Mouse (Mus musculus) hindbrain, embryonic 15.5 days (tissue): ENCODE measurements around the gene 1110065P20Rik. TPM values are rescaled to one million over a fixed set of nuclear protein-coding genes. Genes with fewer than 3 reads are reported as not detected.

Experiments
- ATAC-seq: fragments of 200-750 bp; cut with Nextera tagmentation; 2 replicates; pipeline ENCODE4 v1.8.0; 2017; ENCODE audit warnings: low read depth, moderate number of reproducible peaks, moderate TSS enrichment; ENCODE audit not compliant: low FRiP score
- H3K27ac ChIP-seq: fragments of 300-500 bp; sonication (generic); replicated peaks from 2 replicates; pipeline ENCODE4 v1.5.1; 2015; ENCODE audit warnings: mild to moderate bottlenecking, inconsistent platforms
- H3K27me3 ChIP-seq: fragments of 300-500 bp; sonication (generic); 2 replicates; pipeline ENCODE4 v1.6.1; 2015; ENCODE audit warnings: control low read depth, inconsistent platforms
- H3K36me3 ChIP-seq: fragments of 300-500 bp; sonication (generic); 2 replicates; pipeline ENCODE4 v1.6.1; 2015; ENCODE audit warnings: control low read depth, inconsistent platforms
- H3K4me1 ChIP-seq: fragments of 300-500 bp; sonication (generic); replicated peaks from 2 replicates; pipeline ENCODE4 v1.6.1; 2015; ENCODE audit warnings: control low read depth, inconsistent platforms
- H3K4me2 ChIP-seq: fragments of 300-500 bp; sonication (generic); 2 replicates; pipeline ENCODE4 v1.6.1; 2015; ENCODE audit warnings: moderate library complexity, mild to moderate bottlenecking, inconsistent platforms
- H3K4me3 ChIP-seq: fragments of 300-500 bp; sonication (generic); 2 replicates; pipeline ENCODE4 v1.5.1; 2015; ENCODE audit warnings: mild to moderate bottlenecking, inconsistent platforms
- H3K9ac ChIP-seq: fragments of 300-500 bp; sonication (generic); 2 replicates; pipeline ENCODE4 v1.6.1; 2015; ENCODE audit warnings: inconsistent platforms
- H3K9me3 ChIP-seq: fragments of 300-500 bp; sonication (generic); 2 replicates; pipeline ENCODE4 v1.6.1; 2016; ENCODE audit warnings: control low read depth, inconsistent platforms
- WGBS: fragments of 180-500 bp; shearing (Covaris S2); methylation state at CpG from one replicate; pipeline ENCODE4 v1.1.7; 2015; 5-methylcytosine and 5-hydroxymethylcytosine counted together
- polyA plus RNA-seq: library from polyadenylated mRNA; unstranded; fragments of >200 nt; fragmentation: Nextera tagmentation; extraction: Ambion mirVana; gene quantifications from 2 replicates; pipeline ENCODE4 v1.2.1, GENCODE M21; 2015

Gene 1110065P20Rik
- polyA plus RNA-seq, 1 experiment from 2014 or later: 103 TPM

- WGBS: 2% methylated on average over 53 of the region's 53 CpGs
- H3K9me3 ChIP-seq: no peaks in the 10 kb centered on the region
- ATAC-seq: peak; percentile 99
- peak overlapping the region; percentile 94 for H3K27ac ChIP-seq
- no peaks in the 10 kb centered on the region for H3K27me3 ChIP-seq
- peaks cover 45% of the 10 kb centered on the region for H3K36me3 ChIP-seq
- peak overlapping the region; percentile 87 for H3K4me3 ChIP-seq
- H3K4me1 ChIP-seq: peaks cover 15% of the 10 kb centered on the region
- peak overlapping the region; percentile 83 for H3K9ac ChIP-seq
- peak overlapping the region; percentile 78 for H3K4me2 ChIP-seq
These were observed 48.4 kb downstream of the 1110065P20Rik start for GRCm38 (mm10) chr4:124802309-124803260.

- Histone ChIP-seq H3K27ac (peak within 1 kb of the TSS; percentile 94), H3K36me3 (peaks cover 41% of the 10 kb centered on the region), H3K4me1 (peaks cover 15% of the 10 kb centered on the region), H3K27me3 (no peaks in the 10 kb centered on the region), H3K4me3 (peak within 1 kb of the TSS; percentile 87), H3K9ac (peak within 1 kb of the TSS; percentile 83), H3K4me2 (peak within 1 kb of the TSS; percentile 78), H3K9me3 (no peaks in the 10 kb centered on the region)
- peak; percentile 64 for ATAC-seq
- WGBS: 2% methylated on average over 21 of the region's 21 CpGs
These were observed 49.3 kb downstream of the 1110065P20Rik start, which contains the start of gene Mtf1 for GRCm38 (mm10) chr4:124801552-124802308. Gene Mtf1, plus strand, starts transcription at chr4:124802104.

Other genes with a start within 250 kb of the 1110065P20Rik start
- 0.23 and 0.31 TPM in 2 replicates for gene 3100002H09Rik, start 240.4 kb downstream of the 1110065P20Rik start, polyA plus RNA-seq
- gene Pou3f1, start 194.4 kb downstream of the 1110065P20Rik start, polyA plus RNA-seq: 7.9 and 13.4 TPM in 2 replicates
- gene Utp11, start 157.6 kb downstream of the 1110065P20Rik start, polyA plus RNA-seq: 39.1 and 39.5 TPM in 2 replicates
- 1.6 and 2.8 TPM in 2 replicates for gene Fhl3, start 150.5 kb downstream of the 1110065P20Rik start, polyA plus RNA-seq
- gene Sf3a3, start 136.4 kb downstream of the 1110065P20Rik start, polyA plus RNA-seq: 96.2 and 106 TPM in 2 replicates
- 22.9 and 26.1 TPM in 2 replicates for gene Inpp5b, start 109.3 kb downstream of the 1110065P20Rik start, polyA plus RNA-seq
- 11.1 and 11.6 TPM in 2 replicates for gene Mtf1, start 49.1 kb downstream of the 1110065P20Rik start, polyA plus RNA-seq
- 46.3 and 50.4 TPM in 2 replicates for gene Yrdc, start 517 bp downstream of the 1110065P20Rik start, polyA plus RNA-seq
- gene Maneal, start 11.0 kb upstream of the 1110065P20Rik start, polyA plus RNA-seq: 15.9 and 16.0 TPM in 2 replicates
- 12.8 and 13.5 TPM in 2 replicates for gene Epha10, start 29.7 kb upstream of the 1110065P20Rik start, polyA plus RNA-seq
- gene 9930104L06Rik, start 85.9 kb upstream of the 1110065P20Rik start, polyA plus RNA-seq: 13.1 and 15.1 TPM in 2 replicates
- gene Cdca8, start 88.1 kb upstream of the 1110065P20Rik start, polyA plus RNA-seq: 37.1 and 40.7 TPM in 2 replicates
- gene Rspo1, start 135.2 kb upstream of the 1110065P20Rik start, polyA plus RNA-seq: 2.0 and 3.4 TPM in 2 replicates
- gene Gnl2, start 165.4 kb upstream of the 1110065P20Rik start, polyA plus RNA-seq: 85.8 and 92.7 TPM in 2 replicates
- 1.1 and 1.4 TPM in 2 replicates for gene Dnali1, start 214.5 kb upstream of the 1110065P20Rik start, polyA plus RNA-seq
- gene Snip1, start 215.5 kb upstream of the 1110065P20Rik start, polyA plus RNA-seq: 22.7 and 23.8 TPM in 2 replicates
- gene Meaf6, start 233.9 kb upstream of the 1110065P20Rik start, polyA plus RNA-seq: 139 and 149 TPM in 2 replicates